Mouse (Mus musculus) C2C12 (cell line): ENCODE results near the gene Elk1. TPM values are rescaled to one million over a fixed set of nuclear protein-coding genes. Genes with fewer than 3 reads are reported as not detected.

Experiments used
- H3K27me3 ChIP-seq: one replicate; pipeline ENCODE4 v1.6.1; 2011; ENCODE audit not compliant: control insufficient read depth, insufficient read depth, insufficient read length
- H3K36me3 ChIP-seq: one replicate; pipeline ENCODE4 v1.6.1; 2011; ENCODE audit not compliant: control insufficient read depth, insufficient read depth
- H3K4me3 ChIP-seq: one replicate; pipeline ENCODE4 v1.5.1; 2011; ENCODE audit warnings: mild to moderate bottlenecking, control low read depth; ENCODE audit not compliant: poor library complexity, insufficient read depth, severe bottlenecking
- H3K79me2 ChIP-seq: one replicate; pipeline ENCODE4 v1.6.1; 2011; ENCODE audit not compliant: control insufficient read depth, insufficient read depth
- H3K79me3 ChIP-seq: one replicate; pipeline ENCODE4 v1.6.1; 2011; ENCODE audit warnings: low read depth, control low read depth
- H3ac ChIP-seq: one replicate; pipeline ENCODE3; 2011; ENCODE audit warnings: low read depth; ENCODE audit not compliant: control insufficient read depth, insufficient read length
- CEBPB ChIP-seq: IDR thresholded peaks from one replicate; pipeline ENCODE4 v1.6.1; 2011; ENCODE audit warnings: low read depth, mild to moderate bottlenecking, control low read depth, moderate library complexity
- CTCF ChIP-seq: IDR thresholded peaks from one replicate; pipeline ENCODE4 v1.5.1; 2011; ENCODE audit not compliant: control insufficient read depth, insufficient read depth, insufficient read length
- FOSL1 ChIP-seq: IDR thresholded peaks from one replicate; pipeline ENCODE4 v1.8.0; 2011; ENCODE audit warnings: mild to moderate bottlenecking, low read length; ENCODE audit not compliant: poor library complexity, insufficient read depth, severe bottlenecking
- MAX ChIP-seq: IDR thresholded peaks from one replicate; pipeline ENCODE4 v1.6.1; 2011; ENCODE audit warnings: mild to moderate bottlenecking, control low read depth
- MYOD1 ChIP-seq: IDR thresholded peaks from one replicate; pipeline ENCODE4 v1.6.1; 2011; ENCODE audit warnings: low read depth; ENCODE audit not compliant: control insufficient read depth, insufficient read length
- MYOG ChIP-seq: IDR thresholded peaks from one replicate; pipeline ENCODE4 v1.6.1; 2011; ENCODE audit not compliant: control insufficient read depth, insufficient read length; ENCODE audit errors: extremely low read depth
- USF1 ChIP-seq: IDR thresholded peaks from one replicate; pipeline ENCODE4 v1.6.1; 2011; ENCODE audit warnings: low read depth, mild to moderate bottlenecking, control low read depth, moderate library complexity
- polyA plus RNA-seq: library from polyadenylated mRNA; unstranded; fragments of >200 nt; fragmentation: generic; extraction: Trizol; gene quantifications from one replicate; pipeline ENCODE4 v1.2.1, GENCODE M21; 2012; ENCODE audit warnings: missing spikeins

Elk1 gene
- polyA plus RNA-seq, 1 experiment, result 14.4 TPM

GRCm38 (mm10) chrX:20920844-20921364 is 29.5 kb downstream of the Elk1 start, which contains the start of gene Syn1:
Gene Syn1, minus strand, starts transcription at chrX:20921004.
- H3K79me3 ChIP-seq, result no peaks in the 10 kb centered on the region
- peak within 1 kb of the TSS; percentile 30 for H3K4me3 ChIP-seq
- no peaks in the 10 kb centered on the region for H3K27me3 ChIP-seq
- H3ac ChIP-seq, result peak within 1 kb of the TSS; percentile 55
- no peak for TF ChIP-seq FOSL1
- no peaks in the 10 kb centered on the region for H3K36me3 ChIP-seq
- H3K79me2 ChIP-seq, result no peaks in the 10 kb centered on the region

DNA sequence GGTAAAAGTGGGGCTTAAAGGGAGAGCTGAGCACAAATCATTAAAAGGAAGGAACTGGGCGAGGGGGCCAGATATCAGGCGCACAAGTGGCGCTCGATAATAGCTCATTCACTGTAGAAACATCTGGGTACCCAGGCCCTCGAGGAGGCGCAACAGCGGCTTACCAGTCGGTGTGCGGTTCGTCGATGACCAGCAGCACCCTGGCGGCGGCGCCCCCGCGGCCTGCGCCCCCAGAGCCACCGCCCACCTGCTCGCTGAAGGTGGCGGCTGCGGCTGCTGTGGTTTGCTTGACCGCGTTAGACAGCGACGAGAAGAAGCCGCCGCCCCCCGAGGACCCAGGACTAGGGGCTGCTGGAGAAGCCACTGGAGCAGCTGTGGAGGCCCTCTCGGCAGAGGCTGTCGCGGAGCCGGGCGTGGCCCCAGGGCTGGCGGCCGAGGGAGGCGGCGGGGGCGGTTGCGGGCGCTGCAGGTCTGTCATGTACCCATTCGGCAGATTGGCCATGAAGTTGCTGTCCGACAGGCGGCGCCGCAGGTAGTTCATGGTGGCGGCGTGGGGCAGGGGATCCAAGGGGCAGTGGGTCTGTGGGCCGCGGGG is 30.1 kb downstream of the Elk1 start:
- Histone ChIP-seq H3ac (peak overlapping the region; percentile 55), H3K79me3 (no peaks in the 10 kb centered on the region), H3K27me3 (no peaks in the 10 kb centered on the region), H3K36me3 (no peaks in the 10 kb centered on the region), H3K79me2 (no peaks in the 10 kb centered on the region), H3K4me3 (peak overlapping the region; percentile 30)
- TF ChIP-seq MAX (no peak), FOSL1 (no peak), CTCF (no peak), MYOG (no peak), MYOD1 (no peak), CEBPB (no peak), USF1 (no peak)

DNA sequence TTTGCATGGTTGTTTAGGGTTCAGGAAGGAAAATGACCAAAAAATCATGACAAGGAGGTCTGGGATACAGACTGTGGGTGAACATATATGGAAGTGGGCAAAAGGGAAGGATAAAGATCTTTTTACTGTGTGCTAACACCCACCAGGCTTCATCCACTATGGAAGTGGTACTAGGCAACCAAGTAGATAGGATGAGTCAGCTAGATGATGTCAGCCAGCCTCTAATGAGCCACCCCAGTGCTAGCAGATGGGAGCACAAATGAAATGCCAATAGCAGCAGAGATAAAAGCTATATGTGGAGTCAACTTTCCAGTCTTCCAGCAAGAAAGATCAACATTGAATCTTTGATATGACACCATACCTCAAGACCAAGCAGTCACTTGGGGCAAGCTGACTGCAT is 35.3 kb downstream of the Elk1 start:
- Histone ChIP-seq H3K4me3 (no peak overlapping the region), H3K79me3 (no peaks in the 10 kb centered on the region), H3ac (no peak overlapping the region), H3K79me2 (no peaks in the 10 kb centered on the region), H3K36me3 (no peaks in the 10 kb centered on the region), H3K27me3 (no peaks in the 10 kb centered on the region)
- TF ChIP-seq MAX (no peak), MYOD1 (no peak), USF1 (no peak), CTCF (no peak), MYOG (no peak), FOSL1 (peak; percentile 13), CEBPB (no peak)

GRCm38 (mm10) chrX:20913726-20914125 is 36.7 kb downstream of the Elk1 start:
- Histone ChIP-seq H3K27me3 (no peaks in the 10 kb centered on the region), H3K36me3 (peaks cover 3% of the 10 kb centered on the region), H3ac (no peak overlapping the region), H3K4me3 (no peak overlapping the region), H3K79me2 (no peaks in the 10 kb centered on the region), H3K79me3 (no peaks in the 10 kb centered on the region)
- no peak for TF ChIP-seq MAX
- no peak for TF ChIP-seq CTCF
- no peak for TF ChIP-seq USF1
- TF ChIP-seq MYOG, result no peak
- no peak for TF ChIP-seq CEBPB
- no peak for TF ChIP-seq MYOD1
- no peak for TF ChIP-seq FOSL1

DNA sequence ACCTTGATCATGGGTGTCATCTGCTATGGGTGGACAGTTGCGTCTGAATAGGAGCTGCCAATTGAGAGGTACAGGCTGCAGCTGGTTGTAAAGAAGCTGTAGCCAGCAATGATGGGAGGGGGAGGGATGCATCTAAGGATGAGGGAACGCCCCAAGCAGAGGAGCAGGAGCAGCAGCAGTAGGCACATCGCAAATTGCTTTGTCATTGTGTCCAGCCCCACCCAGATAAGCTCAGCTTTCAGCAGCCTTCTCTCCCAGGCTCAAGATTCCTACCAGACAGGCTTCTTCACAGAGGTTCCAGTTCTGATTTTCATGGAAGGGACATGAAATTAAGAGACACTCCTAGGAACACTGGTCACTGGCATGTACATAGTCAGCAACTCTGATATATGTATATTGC is 40.3 kb downstream of the Elk1 start:
- TF ChIP-seq CTCF, result no peak
- no peak for TF ChIP-seq FOSL1
- no peak for TF ChIP-seq MYOG
- TF ChIP-seq MAX, result no peak
- no peak for TF ChIP-seq MYOD1
- TF ChIP-seq USF1, result no peak
- no peak for TF ChIP-seq CEBPB
- Histone ChIP-seq H3K27me3 (no peaks in the 10 kb centered on the region), H3K36me3 (peaks cover 3% of the 10 kb centered on the region), H3K79me2 (no peaks in the 10 kb centered on the region), H3K79me3 (no peaks in the 10 kb centered on the region), H3ac (no peak overlapping the region), H3K4me3 (no peak overlapping the region)

Other genes with a start within 250 kb of the Elk1 start
- 9.3 TPM for gene Usp11, start 246.7 kb downstream of the Elk1 start, polyA plus RNA-seq
- gene Araf, start 152.8 kb downstream of the Elk1 start, polyA plus RNA-seq, result 33.2 TPM
- 466 TPM for gene Timp1, start 80.4 kb downstream of the Elk1 start, polyA plus RNA-seq
- 6.1 TPM for gene Syn1, start 29.6 kb downstream of the Elk1 start, polyA plus RNA-seq
- 1.2 TPM for gene Cfp, start 19.1 kb downstream of the Elk1 start, polyA plus RNA-seq
- gene Uxt, start 11.4 kb upstream of the Elk1 start, polyA plus RNA-seq, result 46.5 TPM
- 0.47 TPM for gene Zfp182, start 111.7 kb upstream of the Elk1 start, polyA plus RNA-seq
- gene Spaca5, start 117.8 kb upstream of the Elk1 start, polyA plus RNA-seq, result not detected
- gene Zfp300, start 138.9 kb upstream of the Elk1 start, polyA plus RNA-seq, result 0.22 TPM
- gene Ssxa1, start 165.2 kb upstream of the Elk1 start, polyA plus RNA-seq, result not detected
- not detected for gene Gm21876, start 225.0 kb upstream of the Elk1 start, polyA plus RNA-seq